Mouse (Mus musculus) cerebellum, adult 2 months (tissue): ENCODE measurements around the gene Actl10.

Experiments
- CTCF ChIP-seq: fragments of 200-500 bp; IDR thresholded peaks from 2 replicates; pipeline ENCODE4 v1.5.1; 2011; ENCODE audit warnings: low read depth, mild to moderate bottlenecking, control low read depth, low read length, moderate library complexity, borderline replicate concordance; ENCODE audit not compliant: insufficient read depth
- POLR2A ChIP-seq: fragments of 200-500 bp; IDR thresholded peaks from 2 replicates; pipeline ENCODE4 v1.6.1; 2011; ENCODE audit warnings: low read length, control low read depth, borderline replicate concordance; ENCODE audit not compliant: insufficient read depth

DNA sequence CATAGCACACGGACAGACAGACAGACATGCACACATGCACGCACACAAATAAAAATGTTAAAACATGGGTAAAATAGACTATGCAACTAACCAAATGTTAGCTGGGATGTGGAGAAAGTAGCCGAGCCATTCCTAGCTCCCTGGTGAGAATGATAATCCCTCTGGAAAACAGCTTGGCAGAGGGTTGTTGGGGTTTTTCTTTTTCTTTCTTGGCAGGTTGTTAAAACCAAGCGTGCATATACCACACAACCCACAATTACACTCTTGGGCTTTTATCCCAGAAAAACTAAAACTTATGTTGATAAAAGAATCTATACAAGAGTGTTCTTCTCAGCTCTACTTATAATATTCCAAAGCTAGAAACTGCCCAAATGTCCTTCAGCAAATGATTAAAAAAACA lies 37.5 kb downstream of the Actl10 start:
- TF ChIP-seq CTCF (no peak), POLR2A (no peak)
